Mouse (Mus musculus): ENCODE measurements at regions not wholly inside any gene's neighbourhood (a gene's known extent, or its start where the extent isn't known, plus 50 kb on each side); places are given as distances from the start of the nearest gene placed in this dataset.

GRCm38 (mm10) chr15:61453656-61454349 is 531.0 kb upstream of the A1bg start:
- ATAC-seq (ENCODE audit: low read depth), result no peak
- no peak overlapping the region for H3K9ac ChIP-seq (ENCODE audit: low read length)
- no peaks in the 10 kb centered on the region for H3K36me3 ChIP-seq (ENCODE audit: control insufficient read depth, insufficient read depth, low read length)
- no peaks in the 10 kb centered on the region for H3K9me3 ChIP-seq (ENCODE audit: control insufficient read depth, low read length)
- no peak overlapping the region for H3K4me3 ChIP-seq (ENCODE audit: low read length)
- no peaks in the 10 kb centered on the region for H3K27me3 ChIP-seq (ENCODE audit: control insufficient read depth, insufficient read depth, low read depth, low read length)
- H3K4me1 ChIP-seq (replicated peaks; ENCODE audit: control insufficient read depth, insufficient read depth, low read length), result peaks cover 8% of the 10 kb centered on the region
- no peak overlapping the region for H3K27ac ChIP-seq (ENCODE audit: low read length)
- 56% methylated on average over 5 of the region's 5 CpGs for WGBS
- H3K4me2 ChIP-seq (ENCODE audit: low read depth, low read length), result no peak overlapping the region

DNA sequence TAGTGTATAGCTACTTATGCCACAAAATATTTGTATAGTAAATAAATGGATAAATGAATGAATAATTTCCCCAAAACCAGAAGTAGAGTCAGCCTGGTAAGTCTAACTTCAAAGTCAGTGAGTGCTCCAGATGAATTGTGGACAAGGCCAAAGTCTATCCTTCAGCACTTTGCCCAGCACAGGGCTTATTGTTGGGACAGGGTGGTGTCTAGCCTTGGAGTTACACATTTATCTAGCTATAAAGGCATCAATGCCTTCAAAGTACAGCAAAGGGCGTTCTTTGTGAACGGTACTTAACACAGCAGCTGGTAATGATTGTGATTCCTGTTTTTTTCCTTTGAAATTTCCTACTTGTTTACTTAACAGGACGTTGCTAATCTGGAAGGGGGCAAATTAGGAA is 527.4 kb upstream of the A1bg start:
- Histone ChIP-seq H3K4me2 (ENCODE audit: low read depth, low read length) (no peak overlapping the region), H3K4me1 (replicated peaks; ENCODE audit: control insufficient read depth, insufficient read depth, low read length) (peaks cover 8% of the 10 kb centered on the region), H3K9me3 (ENCODE audit: control insufficient read depth, low read length) (no peaks in the 10 kb centered on the region), H3K27ac (ENCODE audit: low read length) (no peak overlapping the region), H3K9ac (ENCODE audit: low read length) (no peak overlapping the region), H3K4me3 (ENCODE audit: low read length) (no peak overlapping the region), H3K36me3 (ENCODE audit: control insufficient read depth, insufficient read depth, low read length) (no peaks in the 10 kb centered on the region), H3K27me3 (ENCODE audit: control insufficient read depth, insufficient read depth, low read depth, low read length) (no peaks in the 10 kb centered on the region)
- ATAC-seq (ENCODE audit: low read depth), result no peak
- 30% methylated on average over 3 of the region's 3 CpGs for WGBS

GRCm38 (mm10) chr15:61448482-61448881 is 525.7 kb upstream of the A1bg start:
- no peak overlapping the region for H3K9ac ChIP-seq (ENCODE audit: low read length)
- no peaks in the 10 kb centered on the region for H3K36me3 ChIP-seq (ENCODE audit: control insufficient read depth, insufficient read depth, low read length)
- no peaks in the 10 kb centered on the region for H3K9me3 ChIP-seq (ENCODE audit: control insufficient read depth, low read length)
- no peaks in the 10 kb centered on the region; the same call in 1 of the 2 replicates for H3K4me1 ChIP-seq (replicated peaks; ENCODE audit: control insufficient read depth, insufficient read depth, low read length)
- 68% methylated on average over 2 of the region's 2 CpGs for WGBS
- H3K27me3 ChIP-seq (ENCODE audit: control insufficient read depth, insufficient read depth, low read depth, low read length), result no peaks in the 10 kb centered on the region
- no peak for ATAC-seq (ENCODE audit: low read depth)
- H3K4me2 ChIP-seq (ENCODE audit: low read depth, low read length), result no peak overlapping the region
- no peak overlapping the region for H3K4me3 ChIP-seq (ENCODE audit: low read length)
- H3K27ac ChIP-seq (ENCODE audit: low read length), result no peak overlapping the region

DNA sequence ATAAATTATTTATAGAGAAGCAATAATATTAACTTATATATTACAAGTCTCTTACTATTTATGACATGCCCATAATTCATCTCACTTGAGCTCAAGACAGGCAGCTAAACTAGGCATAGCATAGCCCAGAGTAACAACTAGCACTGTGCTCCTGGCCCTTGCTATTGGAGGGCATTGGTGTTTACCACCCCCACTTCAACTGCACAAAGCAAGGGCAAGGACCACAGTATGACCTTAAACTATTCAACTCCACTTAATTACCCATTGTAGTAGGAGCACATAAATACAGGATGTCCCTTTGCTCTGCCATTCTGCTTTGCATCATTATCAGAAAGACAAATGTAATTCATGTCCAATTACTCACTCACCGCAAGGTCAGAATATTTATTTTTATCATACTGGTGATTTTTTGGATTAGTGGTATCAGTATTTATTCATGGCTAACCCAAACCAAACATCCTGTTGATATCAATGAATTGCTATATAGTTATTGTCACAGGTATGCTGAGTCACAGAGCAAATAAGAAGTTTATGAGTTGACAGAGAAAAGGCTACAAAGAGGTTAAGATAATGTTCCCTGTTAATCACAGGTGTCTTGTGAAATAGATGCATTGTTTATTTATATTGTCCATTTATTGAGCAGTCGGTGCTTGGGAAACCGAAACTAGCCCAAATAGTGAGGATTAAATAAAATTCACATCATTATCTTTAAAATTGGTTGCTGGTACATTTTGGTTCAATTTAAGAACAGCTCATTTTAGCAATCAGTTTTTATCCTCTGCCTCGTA is 523.4 kb upstream of the A1bg start:
- 0 out of 2 replicates have a peak, but pooled peaks have one; percentile 38 for ATAC-seq (ENCODE audit: low read depth)
- Histone ChIP-seq H3K27me3 (ENCODE audit: control insufficient read depth, insufficient read depth, low read depth, low read length) (no peaks in the 10 kb centered on the region), H3K36me3 (ENCODE audit: control insufficient read depth, insufficient read depth, low read length) (no peaks in the 10 kb centered on the region), H3K9ac (ENCODE audit: low read length) (no peak overlapping the region), H3K4me1 (replicated peaks; ENCODE audit: control insufficient read depth, insufficient read depth, low read length) (no peaks in the 10 kb centered on the region), H3K4me3 (ENCODE audit: low read length) (no peak overlapping the region), H3K27ac (ENCODE audit: low read length) (no peak overlapping the region), H3K4me2 (ENCODE audit: low read depth, low read length) (no peak overlapping the region), H3K9me3 (ENCODE audit: control insufficient read depth, low read length) (no peaks in the 10 kb centered on the region)
- WGBS, result 64% methylated on average over 4 of the region's 4 CpGs

DNA sequence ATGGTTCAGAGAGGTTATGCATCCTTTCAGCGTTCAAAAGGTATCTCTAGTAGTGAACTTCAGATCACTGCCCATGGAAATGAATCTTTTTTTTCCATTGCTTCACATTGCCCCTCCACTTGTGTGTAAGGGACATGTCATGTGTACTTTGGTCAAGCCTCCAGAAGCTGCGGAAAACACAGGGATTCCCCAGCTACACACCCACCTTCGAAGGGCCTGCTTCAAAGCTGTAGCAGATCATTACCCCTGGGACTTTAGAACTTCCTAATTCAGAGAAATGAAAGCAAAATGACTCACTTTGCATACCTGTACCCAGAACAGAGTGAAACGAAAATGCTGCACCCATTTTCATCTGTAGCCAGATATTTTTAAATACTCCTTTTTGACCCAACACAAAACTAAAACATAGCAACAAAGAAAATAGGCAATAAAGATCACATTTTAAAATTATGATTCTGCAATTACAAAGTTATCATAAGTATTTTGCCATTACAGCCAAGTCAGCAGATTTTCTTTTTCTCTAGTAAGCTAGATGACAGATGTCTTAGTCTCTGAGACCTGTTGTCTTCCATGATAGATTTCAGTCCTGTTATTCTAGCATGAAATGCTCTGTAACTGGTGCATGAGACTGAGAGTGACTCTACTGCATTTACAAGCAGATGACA is 519.1 kb upstream of the A1bg start:
- 87% methylated on average over 4 of the region's 4 CpGs for WGBS
- Histone ChIP-seq H3K4me1 (replicated peaks; ENCODE audit: control insufficient read depth, insufficient read depth, low read length) (0 out of 2 replicates have a peak, but pooled peaks cover 2% of the 10 kb centered on the region), H3K36me3 (ENCODE audit: control insufficient read depth, insufficient read depth, low read length) (no peaks in the 10 kb centered on the region), H3K9ac (ENCODE audit: low read length) (no peak overlapping the region), H3K4me3 (ENCODE audit: low read length) (no peak overlapping the region), H3K27me3 (ENCODE audit: control insufficient read depth, insufficient read depth, low read depth, low read length) (no peaks in the 10 kb centered on the region), H3K9me3 (ENCODE audit: control insufficient read depth, low read length) (no peaks in the 10 kb centered on the region), H3K27ac (ENCODE audit: low read length) (no peak overlapping the region), H3K4me2 (ENCODE audit: low read depth, low read length) (no peak overlapping the region)
- no peak for ATAC-seq (ENCODE audit: low read depth)

- Histone ChIP-seq H3K27ac (ENCODE audit: low read length) (no peak overlapping the region), H3K4me2 (ENCODE audit: low read depth, low read length) (no peak overlapping the region)
These were observed 518.2 kb upstream of the A1bg start for GRCm38 (mm10) chr15:61441012-61441411.

DNA sequence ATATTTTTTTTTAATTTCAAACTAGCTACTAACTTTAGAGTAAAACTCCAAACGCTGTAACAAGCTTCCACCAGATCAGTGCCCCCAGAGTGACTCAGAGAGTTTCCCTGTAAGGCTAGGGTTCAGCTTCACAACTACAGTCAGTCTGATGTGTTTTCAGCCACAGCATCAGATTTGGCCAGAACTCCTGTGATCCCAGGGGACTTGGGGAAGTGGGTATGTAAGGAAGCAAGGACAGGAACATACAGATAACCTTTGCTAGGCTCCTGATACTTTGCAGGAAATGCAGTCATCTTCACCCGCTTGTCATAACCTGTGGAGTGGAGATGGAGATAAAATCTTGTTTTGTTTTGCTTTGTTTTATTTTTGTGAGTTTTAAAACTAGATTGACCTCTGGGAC is 517.5 kb upstream of the A1bg start:
- no peaks in the 10 kb centered on the region for H3K36me3 ChIP-seq (ENCODE audit: control insufficient read depth, insufficient read depth, low read length)
- 70% methylated on average over 2 of the region's 2 CpGs for WGBS
- no peak overlapping the region for H3K4me3 ChIP-seq (ENCODE audit: low read length)
- H3K9ac ChIP-seq (ENCODE audit: low read length), result no peak overlapping the region
- H3K27me3 ChIP-seq (ENCODE audit: control insufficient read depth, insufficient read depth, low read depth, low read length), result no peaks in the 10 kb centered on the region
- no peak overlapping the region for H3K27ac ChIP-seq (ENCODE audit: low read length)
- no peak for ATAC-seq (ENCODE audit: low read depth)
- H3K9me3 ChIP-seq (ENCODE audit: control insufficient read depth, low read length), result no peaks in the 10 kb centered on the region
- H3K4me2 ChIP-seq (ENCODE audit: low read depth, low read length), result no peak overlapping the region
- 0 out of 2 replicates have a peak, but pooled peaks cover 2% of the 10 kb centered on the region for H3K4me1 ChIP-seq (replicated peaks; ENCODE audit: control insufficient read depth, insufficient read depth, low read length)

More at GRCm38 (mm10) chr15:61441012-61441411, 518.2 kb upstream of the A1bg start:
- no peaks in the 10 kb centered on the region for H3K9me3 ChIP-seq (ENCODE audit: control insufficient read depth, low read length)
- H3K36me3 ChIP-seq (ENCODE audit: control insufficient read depth, insufficient read depth, low read length), result no peaks in the 10 kb centered on the region
- 0 out of 2 replicates have a peak, but pooled peaks cover 2% of the 10 kb centered on the region for H3K4me1 ChIP-seq (replicated peaks; ENCODE audit: control insufficient read depth, insufficient read depth, low read length)
- WGBS, result 89% methylated on average over 2 of the region's 2 CpGs
- ATAC-seq (ENCODE audit: low read depth), result no peak
- no peak overlapping the region for H3K4me3 ChIP-seq (ENCODE audit: low read length)
- no peak overlapping the region for H3K9ac ChIP-seq (ENCODE audit: low read length)
- no peaks in the 10 kb centered on the region for H3K27me3 ChIP-seq (ENCODE audit: control insufficient read depth, insufficient read depth, low read depth, low read length)

DNA sequence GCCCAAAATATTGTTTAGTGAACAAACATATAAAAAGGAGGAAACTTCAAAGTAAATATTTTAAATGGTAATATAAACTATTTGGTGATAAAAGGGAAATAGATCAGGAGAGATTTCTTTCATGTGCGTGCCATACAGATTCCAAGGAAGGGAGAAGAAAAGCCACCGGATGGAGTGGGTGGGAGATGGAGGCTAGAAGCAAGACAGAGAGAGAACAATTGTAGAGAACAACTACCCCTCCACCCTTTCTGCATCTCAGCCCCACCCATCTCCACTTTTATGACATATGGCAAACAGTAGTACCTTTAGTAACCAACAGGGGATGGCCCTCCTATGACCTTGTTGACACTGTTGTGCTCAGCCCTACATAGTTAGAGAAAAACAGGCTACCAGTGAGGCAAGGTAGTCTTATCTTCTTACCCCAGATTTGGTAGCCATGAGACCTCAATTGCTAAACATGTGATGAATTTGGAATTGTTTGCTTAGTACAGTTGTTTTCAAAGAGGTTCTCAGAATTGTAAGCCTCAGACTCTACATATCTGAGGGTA is 516.9 kb upstream of the A1bg start:
- Histone ChIP-seq H3K9me3 (ENCODE audit: control insufficient read depth, low read length) (no peaks in the 10 kb centered on the region), H3K27me3 (ENCODE audit: control insufficient read depth, insufficient read depth, low read depth, low read length) (no peaks in the 10 kb centered on the region), H3K9ac (ENCODE audit: low read length) (no peak overlapping the region), H3K27ac (ENCODE audit: low read length) (no peak overlapping the region), H3K4me2 (ENCODE audit: low read depth, low read length) (no peak overlapping the region), H3K4me1 (replicated peaks; ENCODE audit: control insufficient read depth, insufficient read depth, low read length) (0 out of 2 replicates have a peak, but pooled peaks cover 2% of the 10 kb centered on the region), H3K4me3 (ENCODE audit: low read length) (no peak overlapping the region), H3K36me3 (ENCODE audit: control insufficient read depth, insufficient read depth, low read length) (no peaks in the 10 kb centered on the region)
- 45% methylated on average over 2 of the region's 2 CpGs for WGBS
- ATAC-seq (ENCODE audit: low read depth), result peak; percentile 57; the same call in 1 of the 2 replicates
